Mouse (Mus musculus) embryonic fibroblast, embryonic 13.5 days (primary cell): Measurements from ENCODE around the gene Unc5cl. TPM values are rescaled to one million over a fixed set of nuclear protein-coding genes. Genes with fewer than 3 reads are reported as not detected.

Source experiments
- H3K27ac ChIP-seq: 2 replicates; pipeline ENCODE4 v1.5.1; 2012; ENCODE audit warnings: low read length, control low read depth, inconsistent platforms; ENCODE audit not compliant: insufficient read depth
- H3K4me1 ChIP-seq: 2 replicates; pipeline ENCODE4 v1.6.1; 2011; ENCODE audit warnings: low read length; ENCODE audit not compliant: control insufficient read depth, insufficient read depth
- H3K4me3 ChIP-seq: 2 replicates; pipeline ENCODE4 v1.5.1; 2011; ENCODE audit warnings: mild to moderate bottlenecking, control low read depth, low read length; ENCODE audit not compliant: insufficient read depth
- CTCF ChIP-seq: IDR thresholded peaks from 2 replicates; pipeline ENCODE4 v1.5.1; 2011; ENCODE audit warnings: mild to moderate bottlenecking, control low read depth, low read length, moderate library complexity, borderline replicate concordance; ENCODE audit not compliant: insufficient read depth
- POLR2A ChIP-seq: IDR thresholded peaks from 2 replicates; pipeline ENCODE4 v1.6.1; 2011; ENCODE audit warnings: low read depth, mild to moderate bottlenecking, control low read depth, low read length, moderate library complexity
- polyA plus RNA-seq: library from polyadenylated mRNA; stranded (reverse); fragments of >200 nt; gene quantifications from 2 replicates; pipeline ENCODE4 v1.2.4, GENCODE M21; 2011; ENCODE audit warnings: low read depth; ENCODE audit not compliant: missing spikeins, insufficient read length

Gene Unc5cl
- polyA plus RNA-seq, 1 experiment, result not detected

GRCm38 (mm10) chr17:48416425-48417195 is 38.1 kb upstream of the Unc5cl start:
- no peak for TF ChIP-seq POLR2A
- no peak for TF ChIP-seq CTCF
- H3K4me3 ChIP-seq, result no peak overlapping the region
- no peak overlapping the region for H3K27ac ChIP-seq
- no peaks in the 10 kb centered on the region for H3K4me1 ChIP-seq

GRCm38 (mm10) chr17:48417521-48417920 is 37.2 kb upstream of the Unc5cl start:
- H3K4me1 ChIP-seq, result no peaks in the 10 kb centered on the region
- no peak overlapping the region for H3K4me3 ChIP-seq
- no peak overlapping the region for H3K27ac ChIP-seq
- no peak for TF ChIP-seq CTCF

GRCm38 (mm10) chr17:48418174-48418573 is 36.5 kb upstream of the Unc5cl start:
- H3K4me1 ChIP-seq, result no peaks in the 10 kb centered on the region
- TF ChIP-seq CTCF (no peak), POLR2A (no peak)
- H3K27ac ChIP-seq, result no peak overlapping the region
- no peak overlapping the region for H3K4me3 ChIP-seq

GRCm38 (mm10) chr17:48418781-48419180 is 35.9 kb upstream of the Unc5cl start:
- H3K4me1 ChIP-seq, result no peaks in the 10 kb centered on the region
- TF ChIP-seq CTCF (no peak), POLR2A (no peak)
- H3K4me3 ChIP-seq, result no peak overlapping the region
- no peak overlapping the region for H3K27ac ChIP-seq

GRCm38 (mm10) chr17:48419571-48419970 is 35.1 kb upstream of the Unc5cl start:
- H3K27ac ChIP-seq, result no peak overlapping the region
- no peak for TF ChIP-seq POLR2A
- no peak for TF ChIP-seq CTCF

GRCm38 (mm10) chr17:48424237-48424636 is 30.5 kb upstream of the Unc5cl start:
- Histone ChIP-seq H3K27ac (no peak overlapping the region), H3K4me1 (no peaks in the 10 kb centered on the region), H3K4me3 (no peak overlapping the region)
- TF ChIP-seq CTCF (no peak), POLR2A (no peak)

More at GRCm38 (mm10) chr17:48419571-48419970, 35.1 kb upstream of the Unc5cl start:
- Histone ChIP-seq H3K4me3 (no peak overlapping the region), H3K4me1 (no peaks in the 10 kb centered on the region)

- Histone ChIP-seq H3K4me3 (no peak overlapping the region), H3K27ac (no peak overlapping the region), H3K4me1 (no peaks in the 10 kb centered on the region)
- TF ChIP-seq POLR2A, result no peak
- no peak for TF ChIP-seq CTCF
Observed at GRCm38 (mm10) chr17:48425823-48426612, 28.7 kb upstream of the Unc5cl start.

GRCm38 (mm10) chr17:48426991-48427750 is 27.5 kb upstream of the Unc5cl start:
- Histone ChIP-seq H3K27ac (no peak overlapping the region), H3K4me1 (no peaks in the 10 kb centered on the region), H3K4me3 (no peak overlapping the region)
- TF ChIP-seq POLR2A, result no peak
- no peak for TF ChIP-seq CTCF

GRCm38 (mm10) chr17:48427852-48428530 is 26.7 kb upstream of the Unc5cl start:
- Histone ChIP-seq H3K27ac (no peak overlapping the region), H3K4me3 (no peak overlapping the region), H3K4me1 (no peaks in the 10 kb centered on the region)
- no peak for TF ChIP-seq CTCF
- TF ChIP-seq POLR2A, result no peak
